Mouse (Mus musculus): ENCODE measurements around the gene Nfkbil1.

DNA sequence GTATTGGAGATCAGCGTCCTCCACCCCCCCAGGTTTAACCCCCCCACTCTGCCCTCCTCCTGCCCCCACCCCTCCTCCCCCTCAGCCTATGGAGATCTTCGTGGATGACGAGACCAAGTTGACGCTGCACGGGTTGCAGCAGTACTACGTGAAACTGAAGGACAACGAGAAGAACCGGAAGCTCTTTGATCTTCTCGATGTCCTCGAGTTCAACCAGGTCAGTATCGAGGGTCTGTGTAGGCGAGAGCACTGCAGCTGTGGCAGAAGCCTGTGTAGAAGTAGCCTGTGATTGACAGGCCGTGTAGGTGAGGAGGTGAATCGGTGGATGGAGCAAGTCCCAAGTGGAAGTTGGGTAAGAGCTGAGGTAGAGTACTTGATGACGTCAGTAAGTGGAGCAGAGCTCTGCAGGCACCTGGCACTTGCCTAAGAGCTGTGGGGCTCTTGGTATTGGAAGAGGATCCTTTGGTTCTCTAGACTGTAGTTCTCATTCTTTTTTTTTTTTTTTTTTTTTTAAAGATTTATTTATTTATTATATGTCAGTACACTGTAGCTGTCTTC, 15.6 kb upstream of the Nfkbil1 start:
- TF ChIP-seq GATA1 (IDR thresholded peaks at IDR 0.05; ENCODE audit: borderline replicate concordance, low read length) (no peak), FLI1 (IDR thresholded peaks at IDR 0.05; ENCODE audit: low read length) (no peak)

Data from megakaryocyte, embryonic 14.5 days (primary cell).